Mouse (Mus musculus) B cell, adult 67 days (primary cell): Measurements from ENCODE around the gene Pdzd3. TPM values are rescaled to one million over a fixed set of nuclear protein-coding genes. Genes with fewer than 3 reads are reported as not detected.

ENCODE experiments used
- total RNA-seq, 2 experiments: library from RNA; stranded (reverse); gene quantifications; 4 replicates each; pipeline ENCODE4 v1.2.4; 2023

Pdzd3 gene
- not detected for total RNA-seq

GRCm38 (mm10) chr9:44251314-44251713, at the start of gene Pdzd3:
Pdzd3 (minus strand) TSS chr9:44251471.

GRCm38 (mm10) chr9:44288076-44288958, 37.0 kb upstream of the Pdzd3 start, which contains the start of gene Abcg4:
Abcg4 (minus strand) TSS chr9:44288615.

GRCm38 (mm10) chr9:44268432-44268831, 17.2 kb upstream of the Pdzd3 start, which contains the start of gene Nlrx1:
Nlrx1 (minus strand) TSS chr9:44268599.

GRCm38 (mm10) chr9:44240399-44240798, 10.9 kb downstream of the Pdzd3 start, which contains the start of gene Ccdc153:
Ccdc153 (plus strand) TSS chr9:44240676.

GRCm38 (mm10) chr9:44233802-44234478, 17.3 kb downstream of the Pdzd3 start, which contains the start of gene Cbl:
Cbl (minus strand) TSS chr9:44234049.

Other genes starting within 250 kb of the Pdzd3 start
- gene Thy1, start 208.1 kb downstream of the Pdzd3 start, total RNA-seq: 1 to 10 TPM; 2.6 to 3.3 TPM
- 10 to 100 TPM in 1 of 2 experiments, 1 to 10 TPM in 1; 2.6 to 10.8 TPM for gene Usp2, start 184.4 kb downstream of the Pdzd3 start, total RNA-seq
- gene Mfrp, start 149.7 kb downstream of the Pdzd3 start, total RNA-seq: under 1 TPM in 1 of 2 experiments, not detected in 1; 0.24 TPM
- gene C1qtnf5, start 144.2 kb downstream of the Pdzd3 start, total RNA-seq: not detected
- not detected for gene Gm49380, start 138.0 kb downstream of the Pdzd3 start, total RNA-seq
- 10 to 100 TPM; 20.3 to 24.1 TPM for gene Rnf26, start 138.0 kb downstream of the Pdzd3 start, total RNA-seq
- 1 to 10 TPM in 1 of 2 experiments, under 1 TPM in 1; 0.53 to 1.1 TPM for gene Mcam, start 117.0 kb downstream of the Pdzd3 start, total RNA-seq
- 100 to 1,000 TPM; 147 to 153 TPM for gene Cbl, start 17.4 kb downstream of the Pdzd3 start, total RNA-seq
- not detected for gene Ccdc153, start 10.8 kb downstream of the Pdzd3 start, total RNA-seq
- gene Nlrx1, start 17.1 kb upstream of the Pdzd3 start, total RNA-seq: 1 to 10 TPM; 4.1 to 4.4 TPM
- not detected for gene Abcg4, start 37.1 kb upstream of the Pdzd3 start, total RNA-seq
- 10 to 100 TPM; 69.0 to 69.1 TPM for gene Hinfp, start 54.2 kb upstream of the Pdzd3 start, total RNA-seq
- gene C2cd2l, start 68.8 kb upstream of the Pdzd3 start, total RNA-seq: 10 to 100 TPM; 19.9 to 22.5 TPM
- gene Dpagt1, start 74.5 kb upstream of the Pdzd3 start, total RNA-seq: 10 to 100 TPM; 10.5 to 11.6 TPM
- gene H2afx, start 83.2 kb upstream of the Pdzd3 start, total RNA-seq: 10 to 100 TPM; 38.2 to 42.1 TPM
- gene Hmbs, start 92.8 kb upstream of the Pdzd3 start, total RNA-seq: 10 to 100 TPM; 22.0 to 24.0 TPM
- gene Vps11, start 110.2 kb upstream of the Pdzd3 start, total RNA-seq: 10 to 100 TPM; 65.8 to 68.3 TPM
- gene Hyou1, start 128.0 kb upstream of the Pdzd3 start, total RNA-seq: 10 to 100 TPM; 88.3 to 93.5 TPM
- gene Slc37a4, start 145.4 kb upstream of the Pdzd3 start, total RNA-seq: 10 to 100 TPM; 22.9 to 26.0 TPM
- 1,000 to 10,000 TPM; 2,410 to 2,500 TPM for gene Rps25, start 155.7 kb upstream of the Pdzd3 start, total RNA-seq
- 10 to 100 TPM; 64.2 to 64.3 TPM for gene Trappc4, start 156.1 kb upstream of the Pdzd3 start, total RNA-seq
- 10 to 100 TPM; 49.3 to 53.9 TPM for gene Ccdc84, start 167.1 kb upstream of the Pdzd3 start, total RNA-seq
- not detected for gene Foxr1, start 189.7 kb upstream of the Pdzd3 start, total RNA-seq
- gene Upk2, start 203.5 kb upstream of the Pdzd3 start, total RNA-seq: not detected
- 100 to 1,000 TPM in 1 of 2 experiments, 10 to 100 TPM in 1; 95.2 to 106 TPM for gene Bcl9l, start 231.4 kb upstream of the Pdzd3 start, total RNA-seq